Mouse (Mus musculus): Measurements from ENCODE around the gene Gm3187.
"Not testable (repeated sequence)": the region's sequence is repeated elsewhere in the genome, so short reads cannot be mapped to it uniquely, and the experiment has no call there.

The Gm3187 gene

GRCm38 (mm10) chr14:5483907-5484306, at the start of gene Gm3187:
Gene Gm3187 (plus strand): TSS chr14:5484207.
- DNase-seq (ENCODE audit: extremely low spot score): not testable (repeated sequence)

GRCm38 (mm10) chr14:5455367-5455766, 28.6 kb upstream of the Gm3187 start, which contains the start of gene Gm3194:
Gene Gm3194 (minus strand): TSS chr14:5455467.
- not testable (repeated sequence) for DNase-seq (ENCODE audit: extremely low spot score)

GRCm38 (mm10) chr14:5460469-5460868, 23.5 kb upstream of the Gm3187 start:
- DNase-seq (ENCODE audit: extremely low spot score): not testable (repeated sequence)

GRCm38 (mm10) chr14:5477730-5478129, 6.3 kb upstream of the Gm3187 start, which contains the start of gene Gm8246:
Gene Gm8246 (minus strand): TSS chr14:5477830.
- not testable (repeated sequence) for DNase-seq (ENCODE audit: extremely low spot score)

GRCm38 (mm10) chr14:5501374-5501773, 17.4 kb downstream of the Gm3187 start, which contains the start of gene Gm3488:
Gene Gm3488 (plus strand): TSS chr14:5501674.
- not testable (repeated sequence) for DNase-seq (ENCODE audit: extremely low spot score)

GRCm38 (mm10) chr14:5538196-5538595, 54.2 kb downstream of the Gm3187 start, which contains the start of gene Gm3532:
Gene Gm3532 (plus strand): TSS chr14:5538496.
- not testable (repeated sequence) for DNase-seq (ENCODE audit: extremely low spot score)

All from embryo, embryonic 9.5 days (tissue).